ENCODE assay signal across 10 mouse cellular contexts in genomic region chr16:8666452-8666851, GRCm38 (mm10). TPM values are rescaled to one million over a fixed set of nuclear protein-coding genes. Genes with fewer than 3 reads are reported as not detected.
A peak's percentile ranks its signal among the peaks of the same experiment; 100 is the strongest.
DNase-seq lines count a peak whose midpoint lies in the region; ATAC-seq and TF ChIP-seq lines count a peak whose summit lies in the region.
"Had no signal": no experiment of that assay in that cellular context is flagged by ENCODE, and none has a peak within 500 bp of the region (broad histone marks: within the 10 kb centered on the region; RNA-seq: fewer than 3 reads in every experiment).

No protein-coding gene starts in this region.

- no peaks in the 10 kb centered on the region for H3K27me3 ChIP-seq in kidney, embryonic 16.5 days (ENCODE audit: insufficient read depth, low read length)
- no peaks in the 10 kb centered on the region for H3K27me3 ChIP-seq in hindbrain, postnatal 0 days (ENCODE audit: insufficient read depth, low read length)

- no peak overlapping the region for H3K4me2 ChIP-seq in kidney, embryonic 16.5 days (replicated peaks; ENCODE audit: low read depth, low read length)
- H3K4me2 ChIP-seq in hindbrain, postnatal 0 days (ENCODE audit: low read depth, low read length) = no peak overlapping the region

- H3K4me1 ChIP-seq in kidney, embryonic 16.5 days (ENCODE audit: insufficient read depth, low read length) = peaks cover 38% of the 10 kb centered on the region
- H3K4me1 ChIP-seq in bone marrow macrophage, adult 2 months (ENCODE audit: control insufficient read depth, insufficient read depth, low read length) = peaks cover 46% of the 10 kb centered on the region
- H3K4me1 ChIP-seq in hindbrain, postnatal 0 days (ENCODE audit: insufficient read depth, low read length) = peaks cover 26% of the 10 kb centered on the region; the same call in 1 of the 2 replicates

- WGBS in kidney, embryonic 16.5 days = 55% methylated on average over 2 of the region's 2 CpGs
- 56% methylated on average over 2 of the region's 2 CpGs for WGBS in hindbrain, postnatal 0 days

- no peak overlapping the region for H3K4me3 ChIP-seq in kidney, embryonic 16.5 days (ENCODE audit: low read length)
- H3K4me3 ChIP-seq in bone marrow macrophage, adult 2 months (ENCODE audit: insufficient read depth, low read length) = no peak overlapping the region
- H3K4me3 ChIP-seq in hindbrain, postnatal 0 days (ENCODE audit: low read length) = no peak overlapping the region

- H3K9ac ChIP-seq in kidney, embryonic 16.5 days (replicated peaks; ENCODE audit: low read length) = no peak overlapping the region
- no peak overlapping the region for H3K9ac ChIP-seq in hindbrain, postnatal 0 days (replicated peaks; ENCODE audit: low read length)

- TF ChIP-seq CTCF in bone marrow macrophage, adult 2 months (IDR thresholded peaks at IDR 0.05; ENCODE audit: low read depth, low read length) = no peak
- TF ChIP-seq CTCF in hindbrain, postnatal 0 days (IDR thresholded peaks at IDR 0.05; ENCODE audit: low read depth) = no peak

- H3K36me3 ChIP-seq in kidney, embryonic 16.5 days (ENCODE audit: insufficient read depth, low read length) = 0 out of 2 replicates have a peak, but pooled peaks cover 4% of the 10 kb centered on the region
- peaks cover 10% of the 10 kb centered on the region; the same call in 1 of the 2 replicates for H3K36me3 ChIP-seq in hindbrain, postnatal 0 days (ENCODE audit: insufficient read depth, low read length)

- H3K9me3 ChIP-seq in kidney, embryonic 16.5 days (ENCODE audit: low read length) = no peaks in the 10 kb centered on the region
- H3K9me3 ChIP-seq in hindbrain, postnatal 0 days (ENCODE audit: low read length) = no peaks in the 10 kb centered on the region

- DNase-seq in kidney, adult 11 months = peak; percentile 69
- no peak for DNase-seq in hindbrain, postnatal 0 days (ENCODE audit: low spot score)
- peak; percentile 72 to 82 for DNase-seq in lung, postnatal 4 days
- DNase-seq in thymus, postnatal 36 days = no peak
- no peak for DNase-seq in layer of hippocampus, adult 8-10 months (ENCODE audit: low spot score in 2 of 2)
- DNase-seq in right cerebral cortex, adult 18-20 months = no peak

- ATAC-seq in kidney, embryonic 16.5 days (ENCODE audit: low FRiP score, low TSS enrichment) = no peak
- no peak for ATAC-seq in hindbrain, postnatal 0 days

- no peak for TF ChIP-seq POLR2A in bone marrow macrophage, adult 2 months (IDR thresholded peaks at IDR 0.05; ENCODE audit: borderline replicate concordance, low read depth, low read length)

- H3K27ac ChIP-seq in kidney, embryonic 16.5 days (ENCODE audit: low read length) = no peak overlapping the region
- H3K27ac ChIP-seq in bone marrow macrophage, adult 2 months (ENCODE audit: insufficient read depth, low read depth, low read length) = peak overlapping the region; percentile 58
- H3K27ac ChIP-seq in hindbrain, postnatal 0 days = 0 out of 2 replicates have a peak overlapping the region, but pooled peaks have one; percentile 20

RNA-seq across cellular contexts. Expression of gene Carhsp1, which starts 5.5 kb away (rescaled TPM):
- 86.0 and 86.9 TPM in 2 replicates for polyA plus RNA-seq in kidney, embryonic 16.5 days (2015; fragmentation: Nextera tagmentation; extraction: Ambion mirVana)
- polyA plus RNA-seq in bone marrow macrophage, adult 2 months (2012; ENCODE audit: insufficient read depth, insufficient read length, missing spikeins) = 24.0 and 26.3 TPM in 2 replicates
- 120 and 127 TPM in 2 replicates for total RNA-seq in hindbrain, postnatal 0 days (2014; rRNA removed)
- 105 and 110 TPM in 2 replicates for polyA plus RNA-seq in hindbrain, postnatal 0 days (2015; fragmentation: Nextera tagmentation; extraction: Ambion mirVana)
- 10 to 100 TPM; 22.4 to 29.6 (median 24.0) TPM for total RNA-seq in layer of hippocampus, adult 8-10 months (2022)

RNA-seq across cellular contexts. Expression of gene Gm5767, which starts 14.1 kb away (rescaled TPM):
- not detected in 2 replicates for polyA plus RNA-seq in kidney, embryonic 16.5 days (2015; fragmentation: Nextera tagmentation; extraction: Ambion mirVana)
- polyA plus RNA-seq in bone marrow macrophage, adult 2 months (2012; ENCODE audit: insufficient read depth, insufficient read length, missing spikeins) = not detected in 2 replicates
- not detected in 2 replicates for total RNA-seq in hindbrain, postnatal 0 days (2014; rRNA removed)
- polyA plus RNA-seq in hindbrain, postnatal 0 days (2015; fragmentation: Nextera tagmentation; extraction: Ambion mirVana) = not detected in 2 replicates
- not detected for total RNA-seq in layer of hippocampus, adult 8-10 months (2022)
- total RNA-seq: hematopoietic stem cell, adult 5-6 weeks had no signal
- polyA plus RNA-seq: small intestine, adult 2 months had no signal

RNA-seq across cellular contexts. Expression of gene Tmem186, which starts 28.9 kb away (rescaled TPM):
- 22.5 and 25.3 TPM in 2 replicates for polyA plus RNA-seq in kidney, embryonic 16.5 days (2015; fragmentation: Nextera tagmentation; extraction: Ambion mirVana)
- 7.1 and 8.8 TPM in 2 replicates for polyA plus RNA-seq in bone marrow macrophage, adult 2 months (2012; ENCODE audit: insufficient read depth, insufficient read length, missing spikeins)
- 18.9 and 19.1 TPM in 2 replicates for total RNA-seq in hindbrain, postnatal 0 days (2014; rRNA removed)
- polyA plus RNA-seq in hindbrain, postnatal 0 days (2015; fragmentation: Nextera tagmentation; extraction: Ambion mirVana) = 14.5 and 15.7 TPM in 2 replicates
- 10 to 100 TPM; 12.9 to 13.7 (median 13.4) TPM for total RNA-seq in layer of hippocampus, adult 8-10 months (2022)

RNA-seq across cellular contexts. Expression of gene Pmm2, which starts 29.0 kb away (rescaled TPM):
- 61.2 and 63.3 TPM in 2 replicates for polyA plus RNA-seq in kidney, embryonic 16.5 days (2015; fragmentation: Nextera tagmentation; extraction: Ambion mirVana)
- polyA plus RNA-seq in bone marrow macrophage, adult 2 months (2012; ENCODE audit: insufficient read depth, insufficient read length, missing spikeins) = 58.2 and 59.0 TPM in 2 replicates
- 33.1 and 44.4 TPM in 2 replicates for total RNA-seq in hindbrain, postnatal 0 days (2014; rRNA removed)
- polyA plus RNA-seq in hindbrain, postnatal 0 days (2015; fragmentation: Nextera tagmentation; extraction: Ambion mirVana) = 25.7 and 28.5 TPM in 2 replicates
- 10 to 100 TPM; 31.2 to 42.1 (median 40.8) TPM for total RNA-seq in layer of hippocampus, adult 8-10 months (2022)

Comparison
In these comparisons a context has a peak if more than half of its experiments do, and no peak if none do; other contexts are left out.
1. DNase-seq: peak in kidney, adult 11 months (single experiment) and lung, postnatal 4 days (2 of 2); none in hindbrain, postnatal 0 days (single experiment), thymus, postnatal 36 days (0 of 2), layer of hippocampus, adult 8-10 months (0 of 2) and right cerebral cortex, adult 18-20 months (single experiment).